Mouse (Mus musculus) ES-Bruce4 (cell line): ENCODE measurements around the gene Igsf9b. TPM values are rescaled to one million over a fixed set of nuclear protein-coding genes. Genes with fewer than 3 reads are reported as not detected.

Experiments
- H3K27ac ChIP-seq: 2 replicates; pipeline ENCODE4 v1.5.1; 2012; ENCODE audit warnings: low read length, inconsistent platforms; ENCODE audit not compliant: insufficient read depth
- H3K27me3 ChIP-seq: 2 replicates; pipeline ENCODE4 v1.6.1; 2012; ENCODE audit warnings: mild to moderate bottlenecking, low read length, inconsistent platforms; ENCODE audit not compliant: control insufficient read depth, poor library complexity, insufficient read depth, severe bottlenecking
- H3K36me3 ChIP-seq: 2 replicates; pipeline ENCODE4 v1.6.1; 2012; ENCODE audit warnings: inconsistent platforms, mild to moderate bottlenecking, low read length, moderate library complexity; ENCODE audit not compliant: control insufficient read depth, poor library complexity, insufficient read depth, severe bottlenecking
- H3K4me1 ChIP-seq: one replicate; pipeline ENCODE4 v1.8.1; 2011; ENCODE audit warnings: low read length; ENCODE audit not compliant: control insufficient read depth, insufficient read depth
- H3K4me3 ChIP-seq: 2 replicates; pipeline ENCODE4 v1.5.1; 2011; ENCODE audit warnings: low read depth, mild to moderate bottlenecking, low read length
- H3K9ac ChIP-seq: 2 replicates; pipeline ENCODE4 v1.6.1; 2012; ENCODE audit warnings: low read depth, mild to moderate bottlenecking, inconsistent platforms; ENCODE audit not compliant: poor library complexity, severe bottlenecking
- H3K9me3 ChIP-seq: replicated peaks from 2 replicates; pipeline ENCODE4 v1.6.1; 2012; ENCODE audit warnings: mild to moderate bottlenecking, low read length, inconsistent platforms; ENCODE audit not compliant: control insufficient read depth, poor library complexity, insufficient read depth, severe bottlenecking
- CTCF ChIP-seq: IDR thresholded peaks from one replicate; pipeline ENCODE4 v1.8.1; 2011; ENCODE audit warnings: low read depth, low read length
- EP300 ChIP-seq: IDR thresholded peaks from 2 replicates; pipeline ENCODE4 v1.6.1; 2011; ENCODE audit warnings: low read depth, low read length; ENCODE audit not compliant: insufficient read depth
- POLR2A ChIP-seq: IDR thresholded peaks from one replicate; pipeline ENCODE4 v1.8.1; 2011; ENCODE audit warnings: low read length; ENCODE audit not compliant: insufficient read depth
- polyA plus RNA-seq: library from polyadenylated mRNA; stranded (reverse); fragments of >200 nt; gene quantifications from 2 replicates; pipeline ENCODE4 v1.2.4, GENCODE M21; 2011; ENCODE audit warnings: low read depth; ENCODE audit not compliant: missing spikeins, insufficient read depth, insufficient read length

Igsf9b gene
- polyA plus RNA-seq, 1 experiment, result 32.2 TPM

GRCm38 (mm10) chr9:27304485-27305102 lies 5.6 kb downstream of the Igsf9b start:
- H3K4me3 ChIP-seq, result no peak overlapping the region
- no peaks in the 10 kb centered on the region for H3K27me3 ChIP-seq
- no peak for TF ChIP-seq POLR2A
- no peak for TF ChIP-seq EP300
- no peak for TF ChIP-seq CTCF
- no peak overlapping the region for H3K9ac ChIP-seq
- peaks cover 24% of the 10 kb centered on the region for H3K4me1 ChIP-seq
- H3K27ac ChIP-seq, result no peak overlapping the region
- H3K9me3 ChIP-seq, result no peaks in the 10 kb centered on the region
- 0 out of 2 replicates have a peak, but pooled peaks cover under 1% of the 10 kb centered on the region for H3K36me3 ChIP-seq

- Histone ChIP-seq H3K9ac (no peak overlapping the region), H3K27ac (no peak overlapping the region), H3K27me3 (no peaks in the 10 kb centered on the region), H3K9me3 (no peaks in the 10 kb centered on the region), H3K4me1 (peaks cover 24% of the 10 kb centered on the region), H3K4me3 (no peak overlapping the region), H3K36me3 (peaks cover 3% of the 10 kb centered on the region; the same call in 1 of the 2 replicates)
- TF ChIP-seq POLR2A, result no peak
- no peak for TF ChIP-seq EP300
- no peak for TF ChIP-seq CTCF
Measured at GRCm38 (mm10) chr9:27305502-27305901, 6.5 kb downstream of the Igsf9b start.

GRCm38 (mm10) chr9:27306642-27307041 lies 7.6 kb downstream of the Igsf9b start:
- H3K27me3 ChIP-seq, result no peaks in the 10 kb centered on the region
- no peak overlapping the region for H3K4me3 ChIP-seq
- H3K4me1 ChIP-seq, result peaks cover 21% of the 10 kb centered on the region
- peaks cover 8% of the 10 kb centered on the region for H3K36me3 ChIP-seq
- H3K27ac ChIP-seq, result no peak overlapping the region
- no peak for TF ChIP-seq POLR2A
- no peak for TF ChIP-seq CTCF
- TF ChIP-seq EP300, result no peak
- H3K9me3 ChIP-seq, result no peaks in the 10 kb centered on the region
- no peak overlapping the region for H3K9ac ChIP-seq

GRCm38 (mm10) chr9:27307265-27307664 lies 8.3 kb downstream of the Igsf9b start:
- TF ChIP-seq CTCF, result no peak
- Histone ChIP-seq H3K4me3 (no peak overlapping the region), H3K36me3 (peaks cover 14% of the 10 kb centered on the region), H3K9me3 (no peaks in the 10 kb centered on the region), H3K9ac (no peak overlapping the region), H3K4me1 (peaks cover 18% of the 10 kb centered on the region), H3K27ac (no peak overlapping the region), H3K27me3 (no peaks in the 10 kb centered on the region)

GRCm38 (mm10) chr9:27308045-27308444 lies 9.0 kb downstream of the Igsf9b start:
- H3K27me3 ChIP-seq, result no peaks in the 10 kb centered on the region
- H3K4me1 ChIP-seq, result peaks cover 16% of the 10 kb centered on the region
- H3K4me3 ChIP-seq, result no peak overlapping the region
- H3K9me3 ChIP-seq, result no peaks in the 10 kb centered on the region
- H3K9ac ChIP-seq, result no peak overlapping the region
- H3K27ac ChIP-seq, result no peak overlapping the region
- no peak for TF ChIP-seq CTCF
- TF ChIP-seq POLR2A, result no peak
- TF ChIP-seq EP300, result 0 out of 2 replicates have a peak, but pooled peaks have one; percentile 45
- peaks cover 18% of the 10 kb centered on the region for H3K36me3 ChIP-seq

- peaks cover 19% of the 10 kb centered on the region for H3K36me3 ChIP-seq
- H3K9me3 ChIP-seq, result no peaks in the 10 kb centered on the region
- H3K4me3 ChIP-seq, result no peak overlapping the region
- H3K27me3 ChIP-seq, result no peaks in the 10 kb centered on the region
- H3K9ac ChIP-seq, result no peak overlapping the region
- no peak overlapping the region for H3K27ac ChIP-seq
- TF ChIP-seq EP300 (no peak), POLR2A (no peak), CTCF (no peak)
- peaks cover 16% of the 10 kb centered on the region for H3K4me1 ChIP-seq
Measured at GRCm38 (mm10) chr9:27308561-27308960, 9.6 kb downstream of the Igsf9b start.
